Mouse (Mus musculus) liver, embryonic 14.5 days (tissue): ENCODE measurements around the gene Ralgapa1. TPM values are rescaled to one million over a fixed set of nuclear protein-coding genes. Genes with fewer than 3 reads are reported as not detected.
"Not testable (repeated sequence)": the region's sequence is repeated elsewhere in the genome, so short reads cannot be mapped to it uniquely, and the experiment has no call there.

Source experiments
- ATAC-seq: fragments of 200-750 bp; cut with Nextera tagmentation; 2 replicates; pipeline ENCODE4 v1.8.0; 2017; ENCODE audit warnings: moderate number of reproducible peaks, mild to moderate bottlenecking, moderate library complexity; ENCODE audit not compliant: insufficient read depth
- DNase-seq, 3 experiments: peaks; one replicate each; pipeline ENCODE4 v3.0.0-alpha.2; 2012 to 2013; ENCODE audit warnings: low read depth in 3 of 3, low spot score in 3 of 3
- H3K27ac ChIP-seq: fragments of 300-500 bp; sonication (generic); 2 replicates; pipeline ENCODE4 v1.5.1; 2014; ENCODE audit warnings: moderate library complexity, mild to moderate bottlenecking, control low read depth, inconsistent platforms
- H3K27me3 ChIP-seq: fragments of 300-500 bp; sonication (generic); 2 replicates; pipeline ENCODE4 v1.6.1; 2014; ENCODE audit warnings: mild to moderate bottlenecking, low read length, moderate library complexity; ENCODE audit not compliant: control insufficient read depth, insufficient read depth
- H3K36me3 ChIP-seq: fragments of 300-500 bp; sonication (generic); replicated peaks from 2 replicates; pipeline ENCODE4 v1.6.1; 2014; ENCODE audit warnings: low read depth; ENCODE audit not compliant: control insufficient read depth, insufficient read depth
- H3K4me1 ChIP-seq, 2 experiments: fragments of 200-500 bp in 1 of 2; fragments of 300-500 bp in 1 of 2; sonication (generic) in 1 of 2; replicated peaks; 2 replicates each; pipeline ENCODE4 v1.6.1; 2012 to 2014; ENCODE audit warnings: antibody characterized with exemption in 1 of 2, inconsistent platforms in 1 of 2, low read length in 1 of 2; ENCODE audit not compliant: control insufficient read depth in 2 of 2, insufficient read depth in 2 of 2
- H3K4me2 ChIP-seq: fragments of 300-500 bp; sonication (generic); 2 replicates; pipeline ENCODE4 v1.6.1; 2014; ENCODE audit warnings: low read depth, mild to moderate bottlenecking, control low read depth, moderate library complexity
- H3K4me3 ChIP-seq, 2 experiments: fragments of 200-500 bp in 1 of 2; fragments of 300-500 bp in 1 of 2; sonication (generic) in 1 of 2; 2 replicates each; pipeline ENCODE4 v1.5.1; 2012 to 2014; ENCODE audit warnings: low read depth in 2 of 2, low read length in 2 of 2, mild to moderate bottlenecking in 2 of 2, control low read depth in 1 of 2, inconsistent platforms in 1 of 2, moderate library complexity in 1 of 2; ENCODE audit not compliant: insufficient read depth in 1 of 2
- H3K9ac ChIP-seq: fragments of 300-500 bp; sonication (generic); replicated peaks from 2 replicates; pipeline ENCODE4 v1.6.1; 2014; ENCODE audit warnings: mild to moderate bottlenecking, control low read depth, moderate library complexity
- H3K9me3 ChIP-seq: fragments of 300-500 bp; sonication (generic); 2 replicates; pipeline ENCODE4 v1.6.1; 2016; ENCODE audit warnings: low read length, mixed read lengths; ENCODE audit not compliant: control insufficient read depth
- CTCF ChIP-seq: IDR thresholded peaks from 2 replicates; pipeline ENCODE4 v1.5.1; 2016; ENCODE audit warnings: antibody characterized with exemption, low read depth, control low read depth
- EP300 ChIP-seq: IDR thresholded peaks from 2 replicates; pipeline ENCODE4 v1.6.1; 2016; ENCODE audit warnings: antibody characterized with exemption, low read depth
- WGBS: fragments of 180-500 bp; shearing (Covaris S2); extraction: QIAGEN DNeasy Blood & Tissue Kit; methylation state at CpG from one replicate; pipeline ENCODE4 v1.1.7; 2014; ENCODE audit not compliant: insufficient replicate concordance; 5-methylcytosine and 5-hydroxymethylcytosine counted together
- polyA plus RNA-seq, 2 experiments: library from polyadenylated mRNA; depleted of rRNA in 1 of 2; stranded (reverse) in 1 of 2; unstranded in 1 of 2; fragments of >200 nt; fragmentation: Nextera tagmentation in 1 of 2; extraction: Ambion mirVana in 1 of 2; gene quantifications; 2 replicates each; pipeline versions ENCODE4 v1.2.1 to v1.2.3; 2012 to 2014

Ralgapa1 gene
- polyA plus RNA-seq, 2 experiments = 4.3 to 8.8 TPM

DNA sequence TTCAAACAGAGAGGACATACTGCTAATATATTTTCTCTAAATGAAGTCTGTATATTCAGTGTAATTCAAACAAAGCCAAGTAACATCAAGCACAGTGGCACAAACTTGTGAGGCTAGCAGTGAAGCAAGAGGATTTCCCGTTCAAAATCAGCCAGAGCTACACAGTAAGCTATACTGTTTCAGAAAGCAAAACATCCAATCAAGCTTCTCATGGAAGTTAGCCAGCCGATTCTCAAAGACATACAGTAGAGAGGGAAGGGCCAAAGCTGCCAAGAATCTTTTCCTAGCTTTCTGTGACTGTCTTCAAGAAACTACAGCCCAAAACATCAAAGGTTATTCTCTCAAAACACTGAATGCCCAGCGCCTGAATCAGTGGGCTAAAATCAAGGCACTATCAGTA lies 15.9 kb downstream of the Ralgapa1 start:
- ATAC-seq (no peak), DNase-seq (no peak)
- H3K9me3 ChIP-seq = no peaks in the 10 kb centered on the region
- H3K36me3 ChIP-seq = no peaks in the 10 kb centered on the region
- peaks cover 1 to 2% of the 10 kb centered on the region in 2 experiments; a peak in 3 of 4 replicates for H3K4me1 ChIP-seq
- H3K27me3 ChIP-seq = no peaks in the 10 kb centered on the region
- H3K4me2 ChIP-seq = no peak overlapping the region
- H3K27ac ChIP-seq = no peak overlapping the region
- H3K9ac ChIP-seq = no peak overlapping the region
- H3K4me3 ChIP-seq = no peak overlapping the region
- TF ChIP-seq CTCF = no peak
- 58% methylated on average over 3 of the region's 3 CpGs for WGBS

DNA sequence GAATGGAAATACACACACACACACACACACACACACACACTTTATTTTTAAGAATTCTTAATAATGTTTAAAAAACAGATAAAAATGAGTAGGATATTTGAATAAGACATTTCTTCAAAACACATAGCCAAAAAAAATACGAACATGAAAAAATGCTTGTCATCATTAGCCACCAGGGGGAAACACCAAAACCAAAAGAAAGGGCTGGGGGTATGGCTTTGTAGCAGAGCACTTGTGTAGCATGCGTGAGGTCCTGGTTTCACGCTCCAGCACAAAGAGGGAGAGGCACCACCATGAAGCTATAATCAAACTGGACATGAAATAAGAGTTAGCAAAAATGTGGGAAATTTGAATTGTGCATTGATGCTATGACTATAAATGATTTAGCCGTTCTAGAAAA lies 19.8 kb downstream of the Ralgapa1 start:
- 67% methylated on average over 4 of the region's 4 CpGs for WGBS
- Histone ChIP-seq H3K27me3 (no peaks in the 10 kb centered on the region), H3K4me1 (peaks cover 2 to 7% of the 10 kb centered on the region in 2 experiments; a peak in 3 of 4 replicates), H3K9me3 (no peaks in the 10 kb centered on the region), H3K4me3 (no peak overlapping the region), H3K27ac (no peak overlapping the region), H3K36me3 (no peaks in the 10 kb centered on the region), H3K4me2 (no peak overlapping the region), H3K9ac (no peak overlapping the region)
- ATAC-seq (no peak), DNase-seq (no peak)
- no peak for TF ChIP-seq EP300
- 0 out of 2 replicates have a peak, but pooled peaks have one; percentile 14 for TF ChIP-seq CTCF

DNA sequence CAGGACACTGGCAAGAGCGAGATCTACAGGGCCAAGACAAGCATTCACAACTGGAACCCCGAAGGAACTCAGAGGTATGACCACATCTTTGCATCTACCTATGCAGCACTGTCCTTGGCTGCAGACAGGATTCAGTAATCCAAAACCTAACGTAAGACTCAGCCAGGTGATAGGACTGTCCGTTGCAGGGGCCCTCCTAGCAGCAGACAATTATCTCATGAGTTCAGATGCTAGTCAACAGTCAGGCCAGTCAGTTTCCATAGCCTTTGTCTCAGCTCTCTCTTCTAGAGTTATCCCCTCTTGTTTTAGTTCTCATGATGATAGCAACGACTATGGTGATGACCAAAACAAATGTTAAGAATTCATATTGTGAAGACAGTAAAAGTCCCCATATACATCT lies 20.8 kb downstream of the Ralgapa1 start:
- Histone ChIP-seq H3K9ac (no peak overlapping the region), H3K4me1 (peaks cover 2 to 7% of the 10 kb centered on the region in 2 experiments; a peak in 3 of 4 replicates), H3K4me2 (no peak overlapping the region), H3K27me3 (no peaks in the 10 kb centered on the region), H3K4me3 (no peak overlapping the region), H3K36me3 (no peaks in the 10 kb centered on the region), H3K9me3 (no peaks in the 10 kb centered on the region), H3K27ac (no peak overlapping the region)
- TF ChIP-seq CTCF (no peak), EP300 (peak; percentile 34)
- DNase-seq (no peak), ATAC-seq (peak; percentile 62; the same call in 1 of the 2 replicates)
- WGBS = 37% methylated on average over 5 of the region's 5 CpGs

DNA sequence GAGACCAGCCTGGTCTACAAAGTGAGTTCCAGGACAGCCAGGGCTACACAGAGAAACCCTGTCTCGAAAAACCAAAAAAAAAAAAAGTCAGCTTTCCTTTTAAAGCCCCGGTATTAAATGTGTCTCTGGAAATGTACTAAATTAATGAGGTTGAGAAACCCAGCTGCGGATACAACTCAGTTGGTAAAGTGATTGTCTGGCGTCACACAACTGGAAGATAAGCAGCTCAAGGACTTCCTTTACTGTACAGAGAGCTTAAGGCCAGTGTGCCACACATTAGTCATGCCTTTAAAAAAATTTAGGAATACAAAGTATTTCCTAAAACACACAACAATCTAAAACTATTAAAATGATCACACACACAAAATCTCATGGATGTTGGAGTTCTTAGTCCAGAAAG lies 22.2 kb downstream of the Ralgapa1 start:
- H3K27me3 ChIP-seq = no peaks in the 10 kb centered on the region
- no peak overlapping the region for H3K4me3 ChIP-seq
- no peak overlapping the region for H3K9ac ChIP-seq
- H3K27ac ChIP-seq = no peak overlapping the region
- H3K36me3 ChIP-seq = no peaks in the 10 kb centered on the region; the same call in 1 of the 2 replicates
- H3K9me3 ChIP-seq = no peaks in the 10 kb centered on the region
- H3K4me2 ChIP-seq = no peak overlapping the region
- 53% methylated on average over 4 of the region's 4 CpGs for WGBS
- peaks cover 2 to 7% of the 10 kb centered on the region in 2 experiments; a peak in 3 of 4 replicates for H3K4me1 ChIP-seq
- TF ChIP-seq EP300 (no peak), CTCF (no peak)
- ATAC-seq = no peak
- DNase-seq = no peak

DNA sequence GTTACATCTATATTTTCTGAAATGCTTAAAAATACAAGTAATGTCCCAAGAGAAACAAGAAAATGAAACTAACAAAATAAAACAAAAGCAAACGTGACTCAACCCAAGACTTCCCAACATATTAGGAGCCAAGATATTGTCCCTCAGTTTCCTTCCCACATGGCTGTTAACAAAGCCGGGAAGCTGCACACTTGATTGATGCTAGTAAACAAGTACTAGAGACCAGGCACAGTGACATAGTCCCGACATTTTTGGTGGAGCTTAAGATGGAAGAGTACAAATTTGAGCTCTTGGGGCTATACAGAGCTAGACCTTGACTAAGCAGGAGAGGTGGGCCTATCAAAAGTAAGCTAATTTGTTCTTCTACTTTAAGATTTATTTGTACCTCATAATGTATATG lies 23.9 kb downstream of the Ralgapa1 start:
- H3K4me1 ChIP-seq = peaks cover 2 to 7% of the 10 kb centered on the region in 2 experiments; a peak in 3 of 4 replicates
- no peak overlapping the region for H3K4me2 ChIP-seq
- WGBS = 59% methylated on average over 3 of the region's 3 CpGs
- TF ChIP-seq CTCF (no peak), EP300 (no peak)
- no peaks in the 10 kb centered on the region for H3K9me3 ChIP-seq
- no peak overlapping the region for H3K4me3 ChIP-seq
- no peak overlapping the region for H3K27ac ChIP-seq
- no peak for ATAC-seq
- no peak for DNase-seq
- no peak overlapping the region for H3K9ac ChIP-seq
- H3K36me3 ChIP-seq = no peaks in the 10 kb centered on the region; the same call in 1 of the 2 replicates
- H3K27me3 ChIP-seq = no peaks in the 10 kb centered on the region

DNA sequence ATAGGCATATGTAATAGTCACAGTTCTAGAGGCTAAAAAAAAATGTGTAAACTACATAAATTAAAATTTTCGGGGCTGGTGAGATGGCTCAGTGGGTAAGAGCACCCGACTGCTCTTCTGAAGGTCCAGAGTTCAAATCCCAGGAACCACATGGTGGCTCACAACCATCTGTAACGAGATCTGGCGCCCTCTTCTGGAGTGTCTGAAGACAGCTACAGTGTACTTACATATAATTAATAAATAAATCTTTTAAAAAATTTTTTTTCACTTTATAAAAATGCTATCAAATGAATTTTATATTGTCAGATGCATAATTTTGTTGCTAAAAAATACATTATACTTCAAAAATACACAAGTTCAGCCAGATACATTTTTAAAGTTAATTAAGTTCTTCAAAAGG lies 26.5 kb downstream of the Ralgapa1 start:
- WGBS = 59% methylated on average over 4 of the region's 4 CpGs

More for the DNA sequence above, 26.5 kb downstream of the Ralgapa1 start:
- H3K9ac ChIP-seq, ATAC-seq, H3K4me2 ChIP-seq, H3K27me3 ChIP-seq, H3K36me3 ChIP-seq, H3K27ac ChIP-seq, H3K4me3 ChIP-seq, DNase-seq, H3K9me3 ChIP-seq, H3K4me1 ChIP-seq: not testable (repeated sequence)
